Mouse (Mus musculus) thymus, postnatal 14 days (tissue): ENCODE measurements around the gene Fbxl20.
"Not testable (repeated sequence)": the region's sequence is repeated elsewhere in the genome, so short reads cannot be mapped to it uniquely, and the experiment has no call there.

Experiments used
- DNase-seq: peaks from one replicate; pipeline ENCODE4 v3.0.0; 2021

The Fbxl20 gene

DNA sequence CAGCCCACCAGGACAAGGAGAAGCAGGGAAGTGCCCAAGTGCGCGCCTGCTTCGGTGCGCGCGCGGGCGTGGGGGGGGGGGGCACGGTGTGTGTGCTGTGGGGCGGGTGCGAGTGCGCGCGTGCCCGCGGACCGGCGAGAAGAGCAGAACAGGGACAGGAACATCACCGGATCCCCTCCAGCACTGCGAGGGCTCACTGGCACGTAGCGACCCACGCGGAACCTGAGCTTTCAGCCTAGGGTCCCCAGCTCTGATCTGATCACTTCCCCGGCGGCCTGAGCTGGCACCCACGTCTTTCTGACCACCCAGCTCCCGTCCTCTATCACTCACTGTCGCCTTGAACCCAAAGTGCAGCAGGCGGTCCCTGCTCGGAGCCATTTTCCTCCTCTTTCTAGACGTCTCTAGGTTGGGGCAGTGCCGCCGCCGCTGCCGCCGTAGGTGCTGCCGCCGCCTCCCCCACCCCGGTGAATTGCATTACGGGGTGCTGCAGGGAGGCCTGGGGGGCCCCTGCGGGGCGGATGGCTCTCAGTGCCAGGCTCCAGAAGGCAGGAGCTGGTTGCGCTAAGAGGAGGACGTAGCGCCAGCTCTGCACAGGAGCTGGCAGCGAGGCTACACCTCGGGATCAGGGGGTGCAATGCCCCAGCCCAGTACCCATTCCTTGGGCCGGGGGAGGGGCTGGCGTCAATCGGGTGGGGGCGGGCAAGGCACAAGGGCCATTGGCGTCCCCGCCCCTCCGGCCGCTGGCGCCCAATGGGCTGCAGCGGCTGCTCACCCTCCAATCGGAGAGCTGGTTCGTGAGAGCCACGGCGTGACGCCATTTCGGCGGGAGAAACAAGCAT, at the start of gene Fbxl20:
TSS of gene Fbxl20 (minus strand) at position 618 of the 839 bp plus-strand sequence.
- peak; percentile 92 for DNase-seq

DNA sequence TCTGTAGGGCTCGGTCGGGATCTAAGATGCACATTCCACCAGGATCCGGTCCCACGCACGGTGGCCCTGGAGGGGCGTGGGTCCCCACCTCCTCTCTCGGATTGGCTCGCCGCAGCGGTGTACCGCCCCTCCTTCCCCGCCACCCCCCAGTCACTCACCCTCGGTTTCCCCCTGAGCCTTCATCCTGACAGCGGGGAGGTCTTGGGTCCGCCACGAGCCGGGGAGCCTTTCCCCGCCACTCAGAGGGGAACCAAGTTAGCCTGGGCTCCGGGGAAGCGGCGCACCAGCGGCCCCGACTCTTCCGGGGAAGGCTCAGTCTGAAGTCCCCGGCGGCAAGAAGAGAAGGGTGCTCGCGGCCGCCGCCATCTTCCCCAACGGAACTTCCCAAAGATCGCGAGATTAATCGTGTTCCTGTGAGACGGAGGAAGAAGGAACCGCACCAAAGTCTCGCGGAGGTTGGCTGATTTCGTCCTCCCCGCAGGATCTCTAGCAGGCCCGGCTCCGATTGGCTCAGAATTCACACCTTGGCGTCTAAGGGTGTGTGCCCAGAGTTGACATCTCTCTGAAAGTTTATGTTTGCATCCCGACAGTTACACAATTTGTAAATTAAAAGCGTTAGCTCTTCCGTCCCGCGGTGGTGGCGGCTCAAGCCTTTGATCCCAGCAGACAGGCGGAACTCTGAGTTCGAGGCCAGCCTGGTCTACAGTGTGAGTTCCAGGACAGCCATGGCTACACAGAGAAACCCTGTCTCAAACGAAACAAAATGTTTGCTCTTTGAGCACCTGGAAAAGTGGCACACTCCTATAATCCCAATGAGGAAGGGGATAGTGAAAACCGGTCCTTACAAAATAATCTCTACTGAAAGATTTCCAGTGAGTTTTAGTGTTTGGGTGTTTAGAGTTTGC, 43.0 kb upstream of the Fbxl20 start, which contains the start of gene Med1:
TSS of gene Med1 (minus strand) at position 393 of the 905 bp plus-strand sequence.
- peak; percentile 94 for DNase-seq

DNA sequence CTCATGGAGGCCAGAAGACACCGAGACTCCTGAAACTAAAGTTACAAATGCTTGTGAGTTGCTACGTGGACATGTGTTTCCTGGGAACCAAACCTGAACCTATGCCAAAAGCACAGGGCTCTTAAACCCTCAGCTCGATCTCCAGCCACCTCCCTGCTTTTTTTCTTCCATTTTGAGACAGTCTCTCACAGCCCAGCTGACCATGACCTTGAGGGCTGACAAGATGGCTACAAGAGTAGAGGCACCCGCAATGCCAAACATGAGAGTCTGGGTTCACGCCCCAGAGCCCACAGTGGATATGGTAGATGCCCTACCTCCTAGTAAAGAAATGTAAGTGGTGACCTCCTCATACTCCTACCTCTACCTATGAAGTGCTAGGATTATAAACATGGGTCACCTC, 40.6 kb upstream of the Fbxl20 start:
- no peak for DNase-seq

DNA sequence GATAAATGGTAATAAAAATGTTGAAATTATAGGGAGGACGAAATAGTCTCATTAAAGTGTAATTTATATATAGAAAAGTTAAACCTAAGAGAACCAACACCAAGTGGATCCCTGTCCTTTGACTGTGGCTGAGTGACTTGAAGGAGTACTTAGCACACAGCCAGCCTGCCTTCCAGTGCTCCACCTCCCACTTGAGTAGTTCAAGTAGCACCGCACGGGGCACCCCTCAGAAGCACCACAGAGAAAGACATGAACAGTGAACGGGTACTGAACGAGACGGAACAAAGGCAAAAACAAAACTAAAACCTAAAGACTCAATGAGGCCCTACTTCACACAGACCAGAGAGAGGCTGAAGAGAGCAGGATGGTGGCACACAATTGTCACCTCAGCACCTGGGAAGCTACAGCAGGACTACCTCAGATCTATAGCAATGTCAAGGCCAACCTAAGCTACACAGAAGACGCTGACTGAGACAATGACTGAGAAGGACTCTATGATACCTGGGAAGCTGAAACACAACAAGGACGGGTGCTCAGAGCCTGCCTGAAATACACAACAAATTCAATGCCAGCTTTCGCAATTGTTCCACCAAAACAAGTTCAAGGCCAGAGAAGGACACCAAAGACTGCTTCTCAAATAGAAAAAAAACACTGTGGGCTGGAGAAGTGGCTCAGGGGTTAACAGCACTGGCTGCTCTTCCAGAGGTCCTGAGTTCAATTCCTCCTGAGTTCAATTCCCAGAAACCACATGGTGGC, 37.6 kb upstream of the Fbxl20 start:
- no peak for DNase-seq

DNA sequence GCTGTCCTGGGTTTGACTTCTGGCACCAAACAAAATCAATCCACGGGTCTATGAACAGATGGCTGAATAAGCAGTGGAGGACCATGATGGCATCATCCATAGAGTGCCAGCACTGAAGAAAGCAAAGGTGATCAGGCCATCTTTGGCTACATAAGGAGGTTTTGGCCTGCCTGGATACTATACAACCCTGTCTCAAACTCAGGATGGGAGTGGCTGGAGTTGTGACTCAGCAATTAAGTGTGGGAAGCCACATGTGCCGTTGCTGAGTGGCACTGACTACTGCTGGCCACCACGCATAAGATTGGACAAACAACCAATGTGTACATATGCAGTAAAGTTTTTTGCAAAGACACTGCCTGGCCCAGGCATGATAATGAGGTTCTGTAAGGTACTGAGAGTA, 31.9 kb upstream of the Fbxl20 start:
- not testable (repeated sequence) for DNase-seq

DNA sequence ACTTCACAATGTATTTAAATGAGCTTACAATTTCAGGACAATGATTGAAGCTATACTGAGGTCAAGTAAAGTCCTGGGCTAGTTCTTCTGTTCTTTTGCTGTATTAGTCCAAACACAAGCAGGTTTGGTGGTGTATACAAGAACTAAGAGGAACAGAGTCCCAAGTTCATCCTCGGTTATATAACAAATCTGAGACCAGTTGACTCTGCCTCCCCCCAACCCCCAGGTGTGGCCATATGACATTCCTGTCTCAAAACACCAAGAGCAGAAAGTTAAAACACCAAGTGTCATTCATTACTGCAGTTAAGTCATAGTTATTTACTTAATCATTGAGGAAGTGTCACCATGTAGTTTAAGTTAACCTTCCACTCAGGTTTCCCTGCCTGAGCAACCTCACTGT, 18.2 kb upstream of the Fbxl20 start:
- no peak for DNase-seq

DNA sequence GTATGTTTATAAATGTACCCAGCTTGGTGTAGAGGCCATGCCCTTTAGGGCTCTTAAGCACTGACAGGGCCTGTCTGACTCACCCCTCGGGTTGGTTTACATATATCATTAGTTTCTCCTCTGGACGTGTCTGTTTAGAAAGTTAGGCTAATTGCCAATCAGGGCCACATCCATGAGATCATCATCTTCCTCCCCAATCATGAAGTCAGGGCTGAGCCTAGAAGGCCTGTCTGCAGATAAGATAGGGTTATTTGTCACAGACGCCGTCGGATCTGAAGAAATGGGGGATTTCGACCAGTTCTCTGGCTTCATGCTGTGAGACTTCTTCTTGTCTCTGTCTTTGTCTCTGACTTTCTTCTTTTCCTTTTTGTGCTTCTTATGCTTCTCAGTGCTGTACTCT, 4.9 kb upstream of the Fbxl20 start:
- no peak for DNase-seq

DNA sequence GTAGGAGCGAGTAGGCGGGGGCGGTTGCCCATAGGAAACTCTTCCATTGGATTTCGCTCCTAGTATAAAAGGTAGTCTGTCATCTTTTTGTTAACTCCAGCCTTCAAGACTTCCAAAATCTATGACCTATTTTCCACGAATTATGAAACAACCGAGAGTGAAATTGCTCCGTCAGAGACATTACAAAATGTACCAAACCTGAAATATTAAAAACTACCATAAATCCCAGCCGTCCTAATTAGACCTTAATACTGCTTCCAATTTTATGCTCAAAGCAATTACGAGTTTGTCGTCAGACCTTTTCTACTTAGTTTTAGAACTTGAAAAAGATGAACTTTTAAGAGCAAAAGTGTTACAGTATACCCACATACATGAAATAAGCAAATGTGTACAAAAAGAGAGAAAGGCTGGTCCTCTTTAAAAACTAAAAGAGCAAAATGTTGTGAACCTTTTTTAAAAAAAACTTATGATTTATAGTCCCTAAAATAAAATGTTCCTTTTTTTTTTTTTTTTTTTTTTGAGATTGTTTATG, 488 bp upstream of the Fbxl20 start:
- no peak for DNase-seq

DNA sequence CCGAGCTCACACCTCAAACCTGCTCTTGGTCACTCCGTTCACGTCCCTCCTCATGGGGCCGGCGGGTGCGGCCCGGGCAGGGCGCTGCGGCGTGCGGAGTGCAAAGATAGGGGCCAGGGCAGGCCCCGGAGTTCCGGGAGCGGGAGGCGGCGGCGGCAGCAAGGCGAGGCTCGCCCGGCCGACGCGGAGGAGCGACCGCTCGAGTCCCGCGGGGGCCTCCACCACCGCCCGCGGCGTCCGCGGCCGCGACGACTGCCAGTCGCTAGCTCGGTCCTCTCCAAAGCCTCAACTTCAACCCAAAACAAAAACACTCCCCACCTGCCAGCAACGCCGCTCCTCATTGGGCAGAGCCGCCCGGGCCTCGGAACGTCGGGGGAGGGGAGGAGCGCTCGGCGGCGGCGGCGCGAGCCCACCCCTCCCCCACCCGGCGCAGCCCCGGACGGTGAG, 876 bp downstream of the Fbxl20 start:
- DNase-seq = peak; percentile 95

DNA sequence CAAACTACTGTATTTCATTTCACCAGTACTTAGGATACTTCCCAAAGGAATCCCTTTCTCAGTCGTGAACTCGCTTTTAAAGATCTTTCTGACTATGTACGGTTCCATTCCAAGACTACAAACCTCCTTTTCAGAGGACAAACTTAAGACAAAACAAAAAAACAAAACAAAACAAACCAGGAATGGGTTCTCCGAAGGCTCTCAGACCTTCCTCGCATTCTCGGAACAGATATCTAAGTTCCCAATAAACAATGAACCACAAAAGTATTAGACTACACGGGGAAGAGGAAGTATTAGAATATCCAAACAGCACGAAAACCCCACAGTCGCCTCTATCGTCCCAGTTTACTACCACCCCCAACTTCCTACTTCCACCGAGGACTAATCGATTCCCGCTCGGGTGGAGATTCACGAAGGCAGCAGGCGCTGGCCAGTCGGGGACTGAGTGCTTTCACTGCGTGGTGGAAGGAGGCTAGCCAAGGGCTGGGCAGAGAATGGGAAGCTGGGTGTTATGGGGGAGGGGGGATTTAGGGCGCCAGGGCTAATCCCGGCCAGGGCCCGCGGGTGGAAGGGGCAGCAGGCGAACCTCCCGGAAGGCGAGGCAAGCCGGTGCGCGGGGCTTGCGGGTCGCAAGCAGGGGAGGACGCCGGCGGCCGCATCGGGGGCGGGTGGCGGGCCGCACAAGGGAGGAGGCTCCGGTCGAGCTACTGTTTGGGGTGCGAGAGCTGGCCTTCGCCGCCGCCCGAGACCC, 1.5 kb downstream of the Fbxl20 start:
- DNase-seq = peak; percentile 55

DNA sequence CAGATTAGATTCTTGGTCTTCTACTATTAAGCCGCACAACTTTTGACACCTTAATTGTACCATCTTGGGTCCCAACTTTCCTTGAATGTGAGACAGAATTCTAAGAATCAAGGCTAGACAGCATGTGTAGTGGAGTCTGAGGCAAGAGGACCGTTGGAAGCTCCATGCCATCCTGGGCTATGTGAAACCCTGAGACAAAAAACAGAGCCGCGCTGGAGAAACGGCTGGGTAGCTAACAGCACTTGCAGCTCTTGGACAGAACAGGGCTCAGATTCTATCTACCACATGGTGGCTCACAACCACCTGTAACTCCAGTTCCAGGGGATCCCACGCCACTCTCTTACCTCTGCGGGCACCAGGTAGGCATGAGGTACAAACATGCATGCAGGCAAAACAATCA, 4.3 kb downstream of the Fbxl20 start:
- DNase-seq = no peak

DNA sequence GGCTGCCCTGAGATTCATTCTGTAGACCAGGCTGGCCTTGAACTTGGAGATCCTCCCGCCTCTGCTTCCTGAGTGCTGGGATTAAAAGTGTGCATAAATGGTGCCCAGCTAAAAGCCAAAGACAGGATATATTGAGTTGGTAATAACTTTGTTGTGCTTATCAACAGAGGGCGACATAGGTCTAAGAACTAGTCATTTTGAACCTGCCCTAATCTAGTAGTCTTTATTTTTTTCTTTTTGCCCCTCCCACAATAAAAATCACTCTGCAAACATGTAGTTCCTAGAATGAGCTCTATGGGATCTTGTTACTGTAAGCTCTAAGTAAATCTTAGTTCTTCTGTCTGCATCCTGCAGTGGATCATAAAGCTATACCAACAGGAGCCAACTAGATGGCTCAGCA, 7.7 kb downstream of the Fbxl20 start:
- DNase-seq = no peak

DNA sequence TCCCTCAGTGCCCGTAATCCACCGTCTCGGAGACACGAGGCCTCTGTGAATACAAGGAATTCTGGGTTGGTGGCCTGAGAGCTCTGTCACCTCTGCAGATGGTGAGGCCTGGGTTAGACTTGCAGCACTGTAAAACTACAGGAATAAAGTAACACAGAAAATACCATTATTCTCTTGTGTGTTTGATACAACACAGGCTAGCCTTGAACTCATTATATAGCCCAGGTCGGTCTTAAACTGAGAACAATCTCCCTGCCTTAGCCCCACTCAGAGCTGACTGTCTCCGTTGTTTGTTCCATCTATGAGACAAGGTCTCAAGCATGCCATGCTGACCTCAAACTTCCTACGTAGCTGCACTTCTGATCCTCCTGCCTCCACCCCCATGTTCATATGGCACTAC, 11.3 kb downstream of the Fbxl20 start:
- no peak for DNase-seq

DNA sequence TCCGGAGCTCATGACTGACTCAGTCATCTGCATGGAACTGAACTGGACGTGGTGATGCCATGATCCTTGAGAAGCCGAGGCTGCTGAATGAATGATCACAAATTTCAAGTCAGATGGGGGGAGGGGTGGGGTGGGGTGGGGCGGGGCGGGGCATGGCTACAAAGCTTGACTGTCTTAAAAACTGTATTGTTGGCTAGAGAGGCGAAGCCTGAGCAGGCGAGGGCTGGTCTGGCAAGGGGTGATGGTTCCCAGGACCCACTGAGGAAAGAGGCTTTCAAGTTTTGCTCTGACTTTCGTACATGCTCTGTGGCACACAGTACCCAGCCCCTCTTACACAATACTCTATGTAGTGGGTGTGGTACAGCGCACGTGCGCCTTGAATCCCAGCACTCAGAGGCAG, 12.4 kb downstream of the Fbxl20 start:
- no peak for DNase-seq

DNA sequence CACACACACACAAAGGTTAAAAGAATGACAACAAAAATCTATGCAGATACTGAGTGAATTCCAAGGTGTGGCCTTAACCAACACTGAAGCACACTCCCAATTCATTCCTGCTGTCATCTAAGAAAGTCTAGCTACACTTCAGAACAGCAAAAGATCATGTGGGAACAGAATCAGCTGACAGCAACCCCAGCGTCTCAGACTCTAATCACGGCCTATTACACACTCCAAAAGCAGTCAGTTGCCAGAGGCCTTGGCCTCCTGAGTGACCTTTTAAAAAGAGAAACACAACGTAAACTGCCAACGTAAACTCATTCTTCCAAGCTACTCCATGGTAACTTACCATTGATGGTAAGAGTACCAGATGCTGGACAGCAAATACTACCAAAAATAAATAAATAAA, 15.3 kb downstream of the Fbxl20 start:
- no peak for DNase-seq

DNA sequence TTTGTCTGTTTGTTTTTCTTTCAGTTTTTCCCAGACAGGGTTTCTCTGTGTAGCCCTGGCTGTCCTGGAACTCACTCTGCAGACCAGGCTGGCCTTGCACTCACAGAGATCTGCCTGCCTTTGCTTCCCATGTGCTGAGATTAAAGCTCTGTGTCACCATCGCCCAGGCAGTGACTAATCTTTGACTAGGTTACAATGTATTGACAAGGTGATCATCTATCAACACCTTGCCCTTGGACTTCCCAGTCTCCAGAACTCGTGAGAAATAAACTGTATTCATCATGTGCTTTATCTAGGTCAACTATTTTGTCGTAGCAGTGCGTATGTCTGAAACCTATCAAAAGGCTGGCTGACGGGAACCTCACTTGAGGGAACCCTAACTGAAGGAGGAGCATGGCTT, 26.8 kb downstream of the Fbxl20 start:
- DNase-seq = no peak

DNA sequence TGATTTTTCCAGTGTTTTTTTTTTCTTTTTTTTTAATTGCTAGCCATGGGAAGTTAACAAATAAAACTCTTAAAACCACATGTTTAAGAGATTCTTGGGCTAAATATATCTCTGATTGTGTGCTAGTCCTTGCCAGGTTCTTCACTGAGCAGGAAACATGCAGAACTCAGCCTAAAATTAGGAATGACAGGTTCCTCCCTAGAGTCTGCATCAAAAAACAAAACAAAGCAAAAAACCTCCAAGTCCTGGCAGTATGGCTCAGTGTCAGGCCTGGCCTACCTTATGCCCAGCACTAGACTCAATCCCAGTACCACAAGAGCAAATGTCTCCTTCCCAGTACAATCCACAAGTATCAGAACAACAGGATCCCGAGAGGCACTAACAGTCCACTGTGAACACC, 35.8 kb downstream of the Fbxl20 start:
- no peak for DNase-seq

DNA sequence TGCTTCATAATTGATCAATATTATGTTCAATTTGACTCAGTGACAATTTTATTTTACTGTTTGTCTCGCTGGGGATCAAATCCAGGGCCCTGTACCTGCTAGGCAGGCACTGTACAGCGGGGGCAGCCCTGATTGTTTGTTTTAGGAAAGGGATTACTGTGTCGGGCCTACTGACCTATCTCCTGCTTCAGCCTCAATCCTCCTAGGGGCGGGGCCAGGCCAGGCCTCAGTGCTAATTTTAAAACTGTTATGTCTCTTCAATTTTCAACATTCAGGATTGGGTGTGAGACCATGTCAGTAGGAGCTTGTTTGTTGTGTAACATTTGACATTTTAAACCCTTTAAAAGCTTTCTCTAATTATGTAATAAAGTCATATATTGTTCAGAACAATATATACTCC, 36.7 kb downstream of the Fbxl20 start:
- no peak for DNase-seq

DNA sequence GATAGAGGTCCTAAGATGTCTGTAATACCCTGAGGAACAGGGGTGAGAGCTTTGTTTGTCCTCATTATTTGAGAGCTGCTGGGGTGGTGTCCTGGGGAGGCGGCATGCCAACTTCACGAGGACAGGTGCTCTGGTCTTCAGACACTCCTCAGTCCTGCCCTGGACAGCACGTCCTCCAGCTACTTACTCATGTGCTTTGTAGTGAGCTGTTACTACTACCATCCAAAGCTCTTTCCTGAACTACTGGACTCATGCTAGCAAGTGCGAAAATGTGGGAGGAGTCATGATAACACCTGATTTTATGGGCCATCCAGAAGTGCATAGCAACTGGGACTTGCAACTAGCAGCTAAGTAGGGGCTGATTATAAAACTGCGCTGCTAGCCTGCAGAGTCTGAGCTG, 40.5 kb downstream of the Fbxl20 start:
- no peak for DNase-seq

DNA sequence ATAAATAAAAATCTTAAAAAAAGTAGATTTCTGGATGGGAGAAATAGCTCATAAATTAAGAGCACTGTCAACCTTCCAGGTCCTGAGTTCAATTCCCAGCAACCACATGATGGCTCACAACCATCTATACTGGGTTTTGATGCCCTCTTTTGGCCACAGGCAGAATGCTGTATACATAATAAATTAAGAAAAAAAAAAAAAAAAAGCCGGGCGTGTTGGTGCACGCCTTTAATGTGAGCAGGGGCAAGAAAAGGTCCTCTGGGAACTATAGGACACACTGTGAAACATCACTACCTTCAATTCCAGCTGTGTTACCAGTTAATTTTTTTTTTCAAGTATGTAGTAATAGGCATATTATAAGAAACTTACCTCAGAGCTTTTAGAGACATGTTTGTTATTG, 48.9 kb downstream of the Fbxl20 start:
- no peak for DNase-seq

DNA sequence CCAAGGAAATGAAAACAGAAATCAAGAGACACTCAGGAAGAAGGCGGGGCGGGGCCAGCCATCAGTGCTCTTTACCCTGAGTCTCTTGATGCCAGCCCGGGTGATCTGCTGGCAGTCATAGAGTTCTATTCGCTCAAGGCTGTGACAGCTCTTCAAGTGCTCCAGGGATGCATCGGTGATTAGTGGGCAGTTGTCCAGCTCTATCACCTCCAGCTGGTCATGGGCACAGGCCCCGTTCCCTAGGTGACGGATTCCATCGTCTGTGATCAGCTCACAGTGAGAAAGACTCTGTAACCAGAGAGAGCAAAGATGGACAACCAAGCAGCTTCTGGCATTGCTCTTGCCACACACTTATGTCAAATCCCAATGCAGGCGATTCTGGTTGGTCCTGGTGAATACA, 59.6 kb downstream of the Fbxl20 start:
- no peak for DNase-seq

DNA sequence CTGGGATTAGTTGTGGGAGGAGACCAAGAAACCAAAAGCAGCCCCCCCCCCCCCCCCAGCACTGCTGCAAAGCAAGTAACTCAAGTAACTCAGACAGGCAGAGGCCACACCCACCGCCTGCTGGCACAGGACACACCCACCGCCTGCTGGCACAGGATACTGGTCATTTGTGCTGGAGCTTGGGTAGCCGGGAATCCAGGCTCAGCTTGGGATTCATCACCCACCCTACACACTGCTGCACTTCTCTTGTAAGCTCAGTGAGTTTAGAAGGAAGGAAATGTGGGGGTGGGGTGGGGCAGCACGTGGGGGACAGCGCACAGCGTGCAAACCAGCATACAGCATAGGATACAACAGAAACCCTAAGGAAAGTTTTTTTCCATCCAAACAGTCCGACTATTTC, 62.0 kb downstream of the Fbxl20 start:
- peak; percentile 17 for DNase-seq
